Mouse (Mus musculus) G1E (cell line): ENCODE data around the gene 1700029I15Rik. TPM values are rescaled to one million over a fixed set of nuclear protein-coding genes. Genes with fewer than 3 reads are reported as not detected.
A peak's percentile ranks its signal among the peaks of the same experiment; 100 is the strongest.

Experiments used
- ATAC-seq: 2 replicates; pipeline ENCODE4 v1.8.0; 2016; ENCODE audit warnings: mild to moderate bottlenecking; ENCODE audit not compliant: insufficient number of reproducible peaks, poor library complexity, low FRiP score, severe bottlenecking; ENCODE audit errors: extremely low read depth
- DNase-seq: peaks from one replicate; pipeline ENCODE4 v3.0.0; 2012; ENCODE audit warnings: low spot score
- H3K27me3 ChIP-seq: 2 replicates; pipeline ENCODE4 v1.6.1; 2012; ENCODE audit warnings: mild to moderate bottlenecking, low read length, inconsistent platforms; ENCODE audit not compliant: insufficient read depth
- H3K36me3 ChIP-seq: replicated peaks from 2 replicates; pipeline ENCODE3; 2012; ENCODE audit warnings: mild to moderate bottlenecking, inconsistent platforms
- H3K4me1 ChIP-seq: 2 replicates; pipeline ENCODE4 v1.6.1; 2012; ENCODE audit warnings: low read depth, low read length, inconsistent platforms, mixed read lengths; ENCODE audit not compliant: insufficient read depth
- H3K4me3 ChIP-seq: 2 replicates; pipeline ENCODE4 v1.5.1; 2012; ENCODE audit warnings: low read depth, mild to moderate bottlenecking, inconsistent platforms, low read length, moderate library complexity, mixed read lengths
- H3K9me3 ChIP-seq: replicated peaks from 2 replicates; pipeline ENCODE4 v1.6.1; 2012; ENCODE audit warnings: inconsistent platforms
- CTCF ChIP-seq: IDR thresholded peaks from 2 replicates; pipeline ENCODE4 v1.5.1; 2012; ENCODE audit warnings: low read depth, low read length, inconsistent platforms, mixed read lengths
- GATA1 ChIP-seq: IDR thresholded peaks from 2 replicates; pipeline ENCODE4 v1.6.1; 2012; ENCODE audit warnings: borderline replicate concordance, low read length, inconsistent platforms, mixed read lengths
- GATA2 ChIP-seq: IDR thresholded peaks from 2 replicates; pipeline ENCODE4 v1.6.1; 2012; ENCODE audit warnings: low read depth, low read length, inconsistent platforms, borderline replicate concordance
- POLR2AphosphoS5 ChIP-seq: IDR thresholded peaks from 2 replicates; pipeline ENCODE4 v1.6.1; 2012; ENCODE audit warnings: low read depth, low read length, inconsistent platforms; ENCODE audit not compliant: insufficient replicate concordance
- TAL1 ChIP-seq: conservative IDR thresholded peaks from 2 replicates; pipeline ENCODE4 v1.6.1; 2012; ENCODE audit warnings: low read depth, low read length, inconsistent platforms, mixed read lengths
- polyA plus RNA-seq: library from polyadenylated mRNA; stranded (reverse); fragments of >175 nt; gene quantifications from 2 replicates; pipeline ENCODE4 v1.2.3, GENCODE M21; 2012
- total RNA-seq, 2 experiments: library from RNA; stranded (forward) in 1 of 2; stranded (reverse) in 1 of 2; fragments of 200-1000 nt in 1 of 2; fragments of >200 nt in 1 of 2; fragmentation: Nextera tagmentation in 1 of 2; gene quantifications; 2 replicates each; pipeline ENCODE4 v1.2.3; 2014 to 2017

1700029I15Rik gene
- total and polyA plus RNA-seq, 3 experiments = 0.55 to 0.93 TPM; not detected in 1

GRCm38 (mm10) chr2:92372767-92373436 is 9.4 kb upstream of the 1700029I15Rik start:
- H3K4me1 ChIP-seq = peaks cover 42% of the 10 kb centered on the region
- no peak for DNase-seq
- H3K36me3 ChIP-seq = peaks cover 16% of the 10 kb centered on the region

GRCm38 (mm10) chr2:92373437-92373813 is 8.9 kb upstream of the 1700029I15Rik start:
- DNase-seq (no peak), ATAC-seq (no peak)
- peaks cover 45% of the 10 kb centered on the region for H3K27me3 ChIP-seq
- no peaks in the 10 kb centered on the region for H3K9me3 ChIP-seq
- TF ChIP-seq CTCF (no peak), GATA2 (no peak), POLR2AphosphoS5 (no peak), GATA1 (no peak), TAL1 (no peak)
- H3K4me1 ChIP-seq = peaks cover 42% of the 10 kb centered on the region
- no peak overlapping the region for H3K4me3 ChIP-seq
- H3K36me3 ChIP-seq = peaks cover 22% of the 10 kb centered on the region

More at GRCm38 (mm10) chr2:92372767-92373436, 9.4 kb upstream of the 1700029I15Rik start:
- no peak for ATAC-seq
- Histone ChIP-seq H3K27me3 (peaks cover 47% of the 10 kb centered on the region), H3K4me3 (no peak overlapping the region), H3K9me3 (no peaks in the 10 kb centered on the region)
- no peak for TF ChIP-seq POLR2AphosphoS5
- no peak for TF ChIP-seq TAL1
- no peak for TF ChIP-seq CTCF
- no peak for TF ChIP-seq GATA1
- no peak for TF ChIP-seq GATA2

GRCm38 (mm10) chr2:92374514-92374913 is 7.8 kb upstream of the 1700029I15Rik start, which contains the start of the genes Pex16 and Large2:
Gene Pex16, plus strand, starts transcription at chr2:92374676.
Gene Large2, minus strand, starts transcription at chr2:92374869.
- H3K36me3 ChIP-seq = peaks cover 33% of the 10 kb centered on the region
- peak; percentile 86 for DNase-seq
- no peak for ATAC-seq
- TF ChIP-seq GATA1 (no peak), TAL1 (no peak), POLR2AphosphoS5 (no peak), CTCF (no peak)
- peaks cover 42% of the 10 kb centered on the region for H3K4me1 ChIP-seq
- H3K4me3 ChIP-seq = peak within 1 kb of the TSS; percentile 93
- H3K9me3 ChIP-seq = no peaks in the 10 kb centered on the region
- H3K27me3 ChIP-seq = peaks cover 36% of the 10 kb centered on the region

GRCm38 (mm10) chr2:92375099-92375623 is 7.2 kb upstream of the 1700029I15Rik start:
- ATAC-seq = peak; percentile 99
- Histone ChIP-seq H3K4me1 (peaks cover 42% of the 10 kb centered on the region), H3K27me3 (peaks cover 31% of the 10 kb centered on the region), H3K36me3 (peaks cover 39% of the 10 kb centered on the region), H3K9me3 (no peaks in the 10 kb centered on the region), H3K4me3 (peak overlapping the region; percentile 93)
- peak; percentile 100 for DNase-seq
- no peak for TF ChIP-seq POLR2AphosphoS5
- TF ChIP-seq GATA2 = no peak
- TF ChIP-seq CTCF = no peak
- TF ChIP-seq GATA1 = no peak
- TF ChIP-seq TAL1 = no peak

GRCm38 (mm10) chr2:92375788-92376187 is 6.5 kb upstream of the 1700029I15Rik start:
- Histone ChIP-seq H3K9me3 (no peaks in the 10 kb centered on the region), H3K36me3 (peaks cover 45% of the 10 kb centered on the region), H3K4me1 (peaks cover 38% of the 10 kb centered on the region), H3K4me3 (peak overlapping the region; percentile 93), H3K27me3 (peaks cover 25% of the 10 kb centered on the region)
- no peak for ATAC-seq
- TF ChIP-seq GATA1 (no peak), POLR2AphosphoS5 (no peak), GATA2 (no peak), CTCF (no peak), TAL1 (no peak)
- no peak for DNase-seq

GRCm38 (mm10) chr2:92376300-92376699 is 6.0 kb upstream of the 1700029I15Rik start:
- no peak for TF ChIP-seq GATA1
- TF ChIP-seq CTCF = no peak
- DNase-seq = no peak
- Histone ChIP-seq H3K4me1 (peaks cover 37% of the 10 kb centered on the region), H3K9me3 (no peaks in the 10 kb centered on the region), H3K36me3 (peaks cover 50% of the 10 kb centered on the region), H3K27me3 (peaks cover 19% of the 10 kb centered on the region), H3K4me3 (peak overlapping the region; percentile 93)
- ATAC-seq = no peak

GRCm38 (mm10) chr2:92377320-92377719 is 5.0 kb upstream of the 1700029I15Rik start:
- no peak overlapping the region for H3K4me3 ChIP-seq
- no peak for TF ChIP-seq POLR2AphosphoS5
- TF ChIP-seq GATA2 = no peak
- no peak for TF ChIP-seq CTCF
- TF ChIP-seq GATA1 = no peak
- peaks cover 37% of the 10 kb centered on the region for H3K4me1 ChIP-seq
- H3K36me3 ChIP-seq = peaks cover 61% of the 10 kb centered on the region
- no peaks in the 10 kb centered on the region for H3K9me3 ChIP-seq
- peaks cover 9% of the 10 kb centered on the region for H3K27me3 ChIP-seq
- DNase-seq (no peak), ATAC-seq (no peak)
